Mouse (Mus musculus): ENCODE results near the gene Xylb.

GRCm38 (mm10) chr9:119371251-119371650 is 14.1 kb downstream of the Xylb start:
- TF ChIP-seq POLR2A (IDR thresholded peaks at IDR 0.05; ENCODE audit: low read depth, low read length), result no peak
- no peak for TF ChIP-seq CTCF (conservative IDR thresholded peaks at IDR 0.05; ENCODE audit: insufficient read depth, insufficient read length, low read depth, low read length)
